Mouse (Mus musculus) left cerebral cortex, adult 18-20 months (tissue): ENCODE data around the gene Fbxw28. TPM values are rescaled to one million over a fixed set of nuclear protein-coding genes. Genes with fewer than 3 reads are reported as not detected.
"Not testable (repeated sequence)": the region's sequence is repeated elsewhere in the genome, so short reads cannot be mapped to it uniquely, and the experiment has no call there.

Source experiments
- DNase-seq, 2 experiments: peaks; one replicate each; pipeline ENCODE4 v3.0.0; 2021 to 2022; ENCODE audit warnings: low spot score in 2 of 2, mixed read lengths in 1 of 2
- long read RNA-seq, 2 experiments: library from polyadenylated mRNA; stranded (forward); transcript quantifications; one replicate each; pipeline ENCODE4 v2.0.0; 2021
- total RNA-seq, 2 experiments: library from RNA; stranded (reverse); gene quantifications; 2 replicates each; pipeline ENCODE4 v1.2.3; 2021

The Fbxw28 gene
- total RNA-seq, result not detected
- long read RNA-seq, experiment 1, result 0 reads
- long read RNA-seq, experiment 2, result 0 reads

DNA sequence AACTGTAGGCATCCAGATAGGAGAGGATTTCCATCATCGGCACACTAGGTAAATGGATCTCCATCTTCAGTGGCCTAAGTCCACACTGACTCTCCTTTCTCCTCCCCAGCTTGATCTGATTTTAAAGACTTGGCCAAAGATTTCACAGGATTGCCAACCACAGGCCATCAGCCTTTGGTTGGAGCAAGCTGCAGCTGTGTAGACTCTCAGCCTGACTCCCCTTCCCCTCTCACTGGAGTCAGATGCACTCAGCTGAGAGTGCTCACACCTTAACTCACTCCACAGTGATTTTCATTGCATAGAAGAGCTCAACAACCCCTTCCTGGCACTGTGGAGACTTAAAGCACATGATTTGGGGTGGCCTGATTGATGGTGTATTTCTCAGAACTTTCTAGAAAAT, at the start of gene Fbxw28:
TSS of gene Fbxw28 (minus strand) at position 101 of the 400 bp plus-strand sequence.
- not testable (repeated sequence) for DNase-seq

DNA sequence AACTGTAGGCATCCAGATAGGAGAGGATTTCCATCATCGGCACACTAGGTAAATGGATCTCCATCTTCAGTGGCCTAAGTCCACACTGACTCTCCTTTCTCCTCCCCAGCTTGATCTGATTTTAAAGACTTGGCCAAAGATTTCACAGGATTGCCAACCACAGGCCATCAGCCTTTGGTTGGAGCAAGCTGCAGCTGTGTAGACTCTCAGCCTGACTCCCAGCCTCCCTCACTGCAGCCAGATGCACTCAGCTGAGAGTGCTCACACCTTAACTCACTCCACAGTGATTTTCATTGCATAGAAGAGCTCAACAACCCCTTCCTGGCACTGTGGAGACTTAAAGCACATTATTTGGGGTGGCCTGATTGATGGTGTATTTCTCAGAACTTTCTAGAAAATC, 51.9 kb downstream of the Fbxw28 start, which contains the start of gene Fbxw14:
TSS of gene Fbxw14 (minus strand) at position 101 of the 400 bp plus-strand sequence.
- DNase-seq, result not testable (repeated sequence)

Other genes starting within 250 kb of the Fbxw28 start
- 10 to 100 TPM; 57.1 to 58.4 TPM for gene Plxnb1, start 244.3 kb downstream of the Fbxw28 start, total RNA-seq
- not detected for gene Fbxw21, start 177.6 kb downstream of the Fbxw28 start, total RNA-seq
- not detected for gene Fbxw13, start 143.7 kb downstream of the Fbxw28 start, total RNA-seq
- not detected for gene Fbxw20, start 104.9 kb downstream of the Fbxw28 start, total RNA-seq
- not detected for gene Fbxw14, start 52.0 kb downstream of the Fbxw28 start, total RNA-seq
- gene Fbxw22, start 64.6 kb upstream of the Fbxw28 start, total RNA-seq, result not detected
- not detected for gene Fbxw16, start 109.5 kb upstream of the Fbxw28 start, total RNA-seq
- not detected for gene Fbxw19, start 156.2 kb upstream of the Fbxw28 start, total RNA-seq
- gene Fbxw15, start 228.6 kb upstream of the Fbxw28 start, total RNA-seq, result not detected